Mouse (Mus musculus) hindbrain, embryonic 13.5 days (tissue): Measurements from ENCODE around the gene Icam4. TPM values are rescaled to one million over a fixed set of nuclear protein-coding genes. Genes with fewer than 3 reads are reported as not detected.

ENCODE experiments used
- microRNA counts: library from miRNA; unstranded; fragments of <30 nt; microRNA quantifications from one replicate; lab custom pipeline; 2016
- microRNA-seq: library from miRNA; unstranded; fragments of <30 nt; microRNA quantifications from one replicate; pipeline ENCODE4, GENCODE M21; 2016
- polyA plus RNA-seq: library from polyadenylated mRNA; unstranded; fragments of >200 nt; fragmentation: Nextera tagmentation; extraction: Ambion mirVana; gene quantifications from 2 replicates; pipeline ENCODE4 v1.2.1, GENCODE M21; 2015

Gene Icam4
- polyA plus RNA-seq, 1 experiment from 2014 or later: 0.21 TPM

MicroRNAs encoded within 50 kb of the gene (microRNA counts, 519-probe panel; counts per million panel counts)
- 3,632 counts per million, percentile 50 among the panel's probes with 10 or more counts for microRNA mmu-miR-1900 (lab: Ali Mortazavi, UCI)

Small RNA genes lying within 50 kb of the gene (microRNA-seq; reads per million reads assigned to microRNA genes)
- gene Mir1900 (not detected), gene Mir7082 (0.93 reads per million)

Other genes with a start within 250 kb of the Icam4 start
- gene Col5a3, start 214.3 kb upstream of the Icam4 start, polyA plus RNA-seq: 0.36 and 0.44 TPM in 2 replicates
- not detected in 2 replicates for gene Rdh8, start 210.9 kb upstream of the Icam4 start, polyA plus RNA-seq
- 1.9 and 2.3 TPM in 2 replicates for gene A230050P20Rik, start 160.7 kb upstream of the Icam4 start, polyA plus RNA-seq
- gene Angptl6, start 149.6 kb upstream of the Icam4 start, polyA plus RNA-seq: 9.8 and 10.1 TPM in 2 replicates
- 46.9 and 50.3 TPM in 2 replicates for gene Ppan, start 141.2 kb upstream of the Icam4 start, polyA plus RNA-seq
- gene Eif3g, start 130.8 kb upstream of the Icam4 start, polyA plus RNA-seq: 252 and 265 TPM in 2 replicates
- gene Dnmt1, start 69.5 kb upstream of the Icam4 start, polyA plus RNA-seq: 65.1 and 65.8 TPM in 2 replicates
- gene S1pr2, start 52.6 kb upstream of the Icam4 start, polyA plus RNA-seq: 11.0 and 14.3 TPM in 2 replicates
- 98.2 and 104 TPM in 2 replicates for gene Mrpl4, start 26.6 kb upstream of the Icam4 start, polyA plus RNA-seq
- 3.4 and 4.4 TPM in 2 replicates for gene Icam1, start 13.4 kb upstream of the Icam4 start, polyA plus RNA-seq
- 0.58 and 0.80 TPM in 2 replicates for gene Icam5, start 2.7 kb downstream of the Icam4 start, polyA plus RNA-seq
- gene Zglp1, start 37.7 kb downstream of the Icam4 start, polyA plus RNA-seq: 0.92 and 1.9 TPM in 2 replicates
- 1.9 and 2.4 TPM in 2 replicates for gene Gm49373, start 43.7 kb downstream of the Icam4 start, polyA plus RNA-seq
- 57.3 and 63.1 TPM in 2 replicates for gene Fdx1l, start 44.2 kb downstream of the Icam4 start, polyA plus RNA-seq
- gene Gm38431, start 62.6 kb downstream of the Icam4 start, polyA plus RNA-seq: 0.92 and 2.8 TPM in 2 replicates
- 28.3 and 32.5 TPM in 2 replicates for gene Raver1, start 62.6 kb downstream of the Icam4 start, polyA plus RNA-seq
- gene Tyk2, start 101.9 kb downstream of the Icam4 start, polyA plus RNA-seq: 12.4 and 12.8 TPM in 2 replicates
- gene Cdc37, start 120.6 kb downstream of the Icam4 start, polyA plus RNA-seq: 221 and 223 TPM in 2 replicates
- gene Pde4a, start 136.3 kb downstream of the Icam4 start, polyA plus RNA-seq: 17.6 and 18.8 TPM in 2 replicates
- gene Keap1, start 210.0 kb downstream of the Icam4 start, polyA plus RNA-seq: 61.8 and 64.7 TPM in 2 replicates
- gene S1pr5, start 219.1 kb downstream of the Icam4 start, polyA plus RNA-seq: 2.8 and 3.4 TPM in 2 replicates
- gene Atg4d, start 235.9 kb downstream of the Icam4 start, polyA plus RNA-seq: 51.1 and 51.8 TPM in 2 replicates